Mouse (Mus musculus): ENCODE data around the gene Rbl1. TPM values are rescaled to one million over a fixed set of nuclear protein-coding genes. Genes with fewer than 3 reads are reported as not detected.
A peak's percentile ranks its signal among the peaks of the same experiment; 100 is the strongest.

Gene Rbl1
- total and polyA plus RNA-seq, 2 experiments from 2014 or later: 5.2 to 8.4 TPM

- Histone ChIP-seq H3K27me3 (ENCODE audit: insufficient read depth, low read length) (no peaks in the 10 kb centered on the region), H3K9ac (replicated peaks; ENCODE audit: low read length) (no peak overlapping the region; the same call in 1 of the 2 replicates), H3K36me3 (ENCODE audit: insufficient read depth, low read length) (no peaks in the 10 kb centered on the region), H3K4me2 (ENCODE audit: low read depth, low read length) (peak overlapping the region; percentile 97), H3K27ac (peak overlapping the region; percentile 65; the same call in 1 of the 2 replicates), H3K4me1 (ENCODE audit: insufficient read depth, low read length) (0 out of 2 replicates have a peak, but pooled peaks cover 3% of the 10 kb centered on the region), H3K9me3 (ENCODE audit: low read length) (no peaks in the 10 kb centered on the region), H3K4me3 (ENCODE audit: low read length) (peak overlapping the region; percentile 74)
- DNase-seq (ENCODE audit: low spot score) (no peak), ATAC-seq (no peak)
- WGBS: 76% methylated on average over 10 of the region's 10 CpGs
- TF ChIP-seq CTCF (IDR thresholded peaks at IDR 0.05; ENCODE audit: low read depth): no peak
Observed at GRCm38 (mm10) chr2:157135529-157136120, 68.7 kb downstream of the Rbl1 start.

GRCm38 (mm10) chr2:157135014-157135413 is 69.3 kb downstream of the Rbl1 start, which contains the start of gene Samhd1:
Gene Samhd1, minus strand, starts transcription at chr2:157135265.
- peak within 1 kb of the TSS; percentile 67 for H3K9ac ChIP-seq (replicated peaks; ENCODE audit: low read length)
- peak; percentile 96 for DNase-seq (ENCODE audit: low spot score)
- H3K27me3 ChIP-seq (ENCODE audit: insufficient read depth, low read length): no peaks in the 10 kb centered on the region
- ATAC-seq: peak; percentile 93
- peak within 1 kb of the TSS; percentile 65 for H3K27ac ChIP-seq
- peak within 1 kb of the TSS; percentile 97 for H3K4me2 ChIP-seq (ENCODE audit: low read depth, low read length)
- 0 out of 2 replicates have a peak, but pooled peaks cover 3% of the 10 kb centered on the region for H3K4me1 ChIP-seq (ENCODE audit: insufficient read depth, low read length)
- no peaks in the 10 kb centered on the region for H3K9me3 ChIP-seq (ENCODE audit: low read length)
- no peaks in the 10 kb centered on the region for H3K36me3 ChIP-seq (ENCODE audit: insufficient read depth, low read length)
- WGBS: 1% methylated on average over 32 of the region's 32 CpGs
- peak within 1 kb of the TSS; percentile 74 for H3K4me3 ChIP-seq (ENCODE audit: low read length)
- no peak for TF ChIP-seq CTCF (IDR thresholded peaks at IDR 0.05; ENCODE audit: low read depth)

GRCm38 (mm10) chr2:157134479-157134931 is 69.8 kb downstream of the Rbl1 start:
- Histone ChIP-seq H3K9ac (replicated peaks; ENCODE audit: low read length) (peak overlapping the region; percentile 67), H3K27ac (peak overlapping the region; percentile 59), H3K4me2 (ENCODE audit: low read depth, low read length) (peak overlapping the region; percentile 97), H3K9me3 (ENCODE audit: low read length) (no peaks in the 10 kb centered on the region), H3K27me3 (ENCODE audit: insufficient read depth, low read length) (no peaks in the 10 kb centered on the region), H3K36me3 (ENCODE audit: insufficient read depth, low read length) (no peaks in the 10 kb centered on the region), H3K4me1 (ENCODE audit: insufficient read depth, low read length) (0 out of 2 replicates have a peak, but pooled peaks cover 3% of the 10 kb centered on the region), H3K4me3 (ENCODE audit: low read length) (peak overlapping the region; percentile 74)
- TF ChIP-seq CTCF (IDR thresholded peaks at IDR 0.05; ENCODE audit: low read depth): no peak
- WGBS: under 1% methylated on average over 25 of the region's 25 CpGs
- ATAC-seq (peak; percentile 58), DNase-seq (ENCODE audit: low spot score) (peak; percentile 32)

- no peak for DNase-seq (ENCODE audit: low spot score)
- 19% methylated on average over 11 of the region's 11 CpGs for WGBS
Observed at GRCm38 (mm10) chr2:157133769-157134478, 70.4 kb downstream of the Rbl1 start.

GRCm38 (mm10) chr2:157132686-157133540 is 71.4 kb downstream of the Rbl1 start:
- H3K9me3 ChIP-seq (ENCODE audit: low read length): no peaks in the 10 kb centered on the region
- H3K4me2 ChIP-seq (ENCODE audit: low read depth, low read length): no peak overlapping the region
- DNase-seq (ENCODE audit: low spot score) (no peak), ATAC-seq (no peak)
- H3K4me1 ChIP-seq (ENCODE audit: insufficient read depth, low read length): 0 out of 2 replicates have a peak, but pooled peaks cover 3% of the 10 kb centered on the region
- H3K9ac ChIP-seq (replicated peaks; ENCODE audit: low read length): no peak overlapping the region
- TF ChIP-seq CTCF (IDR thresholded peaks at IDR 0.05; ENCODE audit: low read depth): no peak
- no peaks in the 10 kb centered on the region for H3K36me3 ChIP-seq (ENCODE audit: insufficient read depth, low read length)
- 89% methylated on average over 3 of the region's 3 CpGs for WGBS
- H3K4me3 ChIP-seq (ENCODE audit: low read length): no peak overlapping the region
- no peak overlapping the region for H3K27ac ChIP-seq
- no peaks in the 10 kb centered on the region for H3K27me3 ChIP-seq (ENCODE audit: insufficient read depth, low read length)

More at GRCm38 (mm10) chr2:157133769-157134478, 70.4 kb downstream of the Rbl1 start:
- H3K4me2 ChIP-seq (ENCODE audit: low read depth, low read length): peak overlapping the region; percentile 97
- no peaks in the 10 kb centered on the region for H3K27me3 ChIP-seq (ENCODE audit: insufficient read depth, low read length)
- H3K4me1 ChIP-seq (ENCODE audit: insufficient read depth, low read length): 0 out of 2 replicates have a peak, but pooled peaks cover 3% of the 10 kb centered on the region
- TF ChIP-seq CTCF (IDR thresholded peaks at IDR 0.05; ENCODE audit: low read depth): no peak
- H3K9me3 ChIP-seq (ENCODE audit: low read length): no peaks in the 10 kb centered on the region
- H3K4me3 ChIP-seq (ENCODE audit: low read length): peak overlapping the region; percentile 74
- H3K9ac ChIP-seq (replicated peaks; ENCODE audit: low read length): peak overlapping the region; percentile 67
- no peaks in the 10 kb centered on the region for H3K36me3 ChIP-seq (ENCODE audit: insufficient read depth, low read length)
- ATAC-seq: no peak
- peak overlapping the region; percentile 59; the same call in 1 of the 2 replicates for H3K27ac ChIP-seq

- 96% methylated on average over 1 of the region's 1 CpGs for WGBS
- DNase-seq (ENCODE audit: low spot score) (no peak), ATAC-seq (no peak)
- no peak overlapping the region for H3K9ac ChIP-seq (replicated peaks; ENCODE audit: low read length)
- no peak overlapping the region for H3K27ac ChIP-seq
- no peak for TF ChIP-seq CTCF (IDR thresholded peaks at IDR 0.05; ENCODE audit: low read depth)
- H3K4me3 ChIP-seq (ENCODE audit: low read length): no peak overlapping the region
- no peak overlapping the region for H3K4me2 ChIP-seq (ENCODE audit: low read depth, low read length)
- H3K27me3 ChIP-seq (ENCODE audit: insufficient read depth, low read length): no peaks in the 10 kb centered on the region
- H3K4me1 ChIP-seq (ENCODE audit: insufficient read depth, low read length): 0 out of 2 replicates have a peak, but pooled peaks cover 3% of the 10 kb centered on the region
- no peaks in the 10 kb centered on the region for H3K9me3 ChIP-seq (ENCODE audit: low read length)
- no peaks in the 10 kb centered on the region for H3K36me3 ChIP-seq (ENCODE audit: insufficient read depth, low read length)
Observed at GRCm38 (mm10) chr2:157132086-157132485, 72.2 kb downstream of the Rbl1 start.
